Mouse (Mus musculus) liver, postnatal 0 days (tissue): ENCODE data around the gene 1700022I11Rik.

Experiments used
- CTCF ChIP-seq: sonication (generic); IDR thresholded peaks from 2 replicates; pipeline ENCODE4 v1.5.1; 2016; ENCODE audit warnings: antibody characterized with exemption, low read depth
- EP300 ChIP-seq: IDR thresholded peaks from 2 replicates; pipeline ENCODE4 v1.6.1; 2016; ENCODE audit warnings: antibody characterized with exemption, low read depth, mild to moderate bottlenecking

- TF ChIP-seq CTCF (no peak), EP300 (no peak)
Observed at GRCm38 (mm10) chr4:42943341-42943740, 26.1 kb upstream of the 1700022I11Rik start.
